Mouse (Mus musculus) heart, postnatal 4 days (tissue): ENCODE measurements around the gene Ip6k1. TPM values are rescaled to one million over a fixed set of nuclear protein-coding genes. Genes with fewer than 3 reads are reported as not detected.
A peak's percentile ranks its signal among the peaks of the same experiment; 100 is the strongest.
"Not testable (repeated sequence)": the region's sequence is repeated elsewhere in the genome, so short reads cannot be mapped to it uniquely, and the experiment has no call there.

Experiments used
- DNase-seq: peaks from one replicate; pipeline ENCODE4 v3.0.0; 2021
- total RNA-seq, 2 experiments: library from RNA; stranded (reverse); gene quantifications; 2 replicates each; pipeline ENCODE4 v1.2.3; 2021

The Ip6k1 gene
- total RNA-seq, 2 experiments from 2014 or later, result 48.3 to 55.4 TPM

- DNase-seq, result peak; percentile 88
Measured at GRCm38 (mm10) chr9:107982681-107983346, 19.5 kb upstream of the Ip6k1 start, which contains the start of gene Gm20661. Gm20661 (plus strand) TSS chr9:107983058.

GRCm38 (mm10) chr9:107983421-107983890, 18.8 kb upstream of the Ip6k1 start:
- peak; percentile 92 for DNase-seq

GRCm38 (mm10) chr9:107984052-107984753, 18.1 kb upstream of the Ip6k1 start:
- peak; percentile 36 for DNase-seq

- DNase-seq, result no peak
Measured at GRCm38 (mm10) chr9:107984754-107985055, 17.6 kb upstream of the Ip6k1 start.

- peak; percentile 94 for DNase-seq
Measured at GRCm38 (mm10) chr9:107985131-107986119, 16.9 kb upstream of the Ip6k1 start, which contains the start of gene Inka1. Inka1 (minus strand) TSS chr9:107985879.

GRCm38 (mm10) chr9:107986376-107986775, 15.9 kb upstream of the Ip6k1 start:
- DNase-seq, result peak; percentile 86

GRCm38 (mm10) chr9:107987950-107988349, 14.4 kb upstream of the Ip6k1 start:
- DNase-seq, result no peak

- no peak for DNase-seq
Measured at GRCm38 (mm10) chr9:107992197-107992596, 10.1 kb upstream of the Ip6k1 start, which contains the start of gene Cdhr4. Cdhr4 (plus strand) TSS chr9:107992497.

GRCm38 (mm10) chr9:107993013-107993412, 9.3 kb upstream of the Ip6k1 start:
- DNase-seq, result no peak

- DNase-seq, result no peak
Measured at GRCm38 (mm10) chr9:107994464-107994863, 7.8 kb upstream of the Ip6k1 start.

GRCm38 (mm10) chr9:107995513-107995912, 6.8 kb upstream of the Ip6k1 start:
- DNase-seq, result no peak

GRCm38 (mm10) chr9:107996049-107996448, 6.3 kb upstream of the Ip6k1 start, which contains the start of gene Gm20662:
Gm20662 (plus strand) TSS chr9:107996349.
- no peak for DNase-seq

GRCm38 (mm10) chr9:108002778-108003530, 653 bp downstream of the Ip6k1 start:
- DNase-seq, result no peak

GRCm38 (mm10) chr9:108003531-108003890, 1.2 kb downstream of the Ip6k1 start:
- DNase-seq, result no peak

GRCm38 (mm10) chr9:108008041-108008440, 5.7 kb downstream of the Ip6k1 start:
- DNase-seq, result no peak

GRCm38 (mm10) chr9:108010385-108010784, 8.1 kb downstream of the Ip6k1 start:
- no peak for DNase-seq

- DNase-seq, result not testable (repeated sequence)
Measured at GRCm38 (mm10) chr9:108013577-108013976, 11.3 kb downstream of the Ip6k1 start.

GRCm38 (mm10) chr9:108017127-108017526, 14.8 kb downstream of the Ip6k1 start:
- DNase-seq, result no peak

- DNase-seq, result no peak
Measured at GRCm38 (mm10) chr9:108020741-108021140, 18.4 kb downstream of the Ip6k1 start.

GRCm38 (mm10) chr9:108023216-108023615, 20.9 kb downstream of the Ip6k1 start:
- no peak for DNase-seq

GRCm38 (mm10) chr9:108026584-108026983, 24.3 kb downstream of the Ip6k1 start:
- no peak for DNase-seq

- no peak for DNase-seq
Measured at GRCm38 (mm10) chr9:108027867-108028266, 25.6 kb downstream of the Ip6k1 start.
